Mouse (Mus musculus) heart, embryonic 12.5 days (tissue): Measurements from ENCODE around the gene Tada3. TPM values are rescaled to one million over a fixed set of nuclear protein-coding genes. Genes with fewer than 3 reads are reported as not detected.

Experiments used
- ATAC-seq: fragments of 200-750 bp; cut with Nextera tagmentation; 2 replicates; pipeline ENCODE4 v1.8.0; 2017; ENCODE audit warnings: moderate TSS enrichment, moderate library complexity; ENCODE audit not compliant: insufficient number of reproducible peaks, low FRiP score
- H3K27ac ChIP-seq: fragments of 300-500 bp; sonication (generic); 2 replicates; pipeline ENCODE4 v1.5.1; 2016; ENCODE audit warnings: mild to moderate bottlenecking, moderate library complexity; ENCODE audit not compliant: poor library complexity, severe bottlenecking
- H3K27me3 ChIP-seq: fragments of 300-500 bp; sonication (generic); replicated peaks from 2 replicates; pipeline ENCODE4 v1.6.1; 2016; ENCODE audit warnings: mild to moderate bottlenecking, moderate library complexity
- H3K36me3 ChIP-seq: fragments of 300-500 bp; sonication (generic); 2 replicates; pipeline ENCODE4 v1.6.1; 2016; ENCODE audit warnings: mild to moderate bottlenecking, moderate library complexity
- H3K4me1 ChIP-seq: fragments of 300-500 bp; sonication (generic); replicated peaks from 2 replicates; pipeline ENCODE4 v1.6.1; 2016; ENCODE audit warnings: mild to moderate bottlenecking
- H3K4me2 ChIP-seq: fragments of 300-500 bp; sonication (generic); 2 replicates; pipeline ENCODE4 v1.6.1; 2016; ENCODE audit warnings: mild to moderate bottlenecking, moderate library complexity
- H3K4me3 ChIP-seq: fragments of 300-500 bp; sonication (generic); 2 replicates; pipeline ENCODE4 v1.5.1; 2016; ENCODE audit warnings: mild to moderate bottlenecking
- H3K9ac ChIP-seq: fragments of 300-500 bp; sonication (generic); 2 replicates; pipeline ENCODE4 v1.6.1; 2016; ENCODE audit warnings: mild to moderate bottlenecking, moderate library complexity
- H3K9me3 ChIP-seq: fragments of 300-500 bp; sonication (generic); replicated peaks from 2 replicates; pipeline ENCODE4 v1.6.1; 2016; ENCODE audit warnings: mild to moderate bottlenecking, moderate library complexity
- WGBS: fragments of 180-500 bp; shearing (Covaris S2); methylation state at CpG from one replicate; pipeline ENCODE4 v1.1.7; 2016; 5-methylcytosine and 5-hydroxymethylcytosine counted together
- polyA plus RNA-seq: library from polyadenylated mRNA; unstranded; fragments of >200 nt; fragmentation: Nextera tagmentation; extraction: Ambion mirVana; gene quantifications from 2 replicates; pipeline ENCODE4 v1.2.1, GENCODE M21; 2016

Tada3 gene
- polyA plus RNA-seq, 1 experiment from 2014 or later = 40.1 TPM

- no peak overlapping the region for H3K27ac ChIP-seq
- H3K36me3 ChIP-seq = peaks cover 14% of the 10 kb centered on the region; the same call in 1 of the 2 replicates
- H3K9ac ChIP-seq = no peak overlapping the region
- H3K9me3 ChIP-seq = no peaks in the 10 kb centered on the region
- WGBS = 70% methylated on average over 12 of the region's 12 CpGs
- H3K27me3 ChIP-seq = no peaks in the 10 kb centered on the region
- no peak overlapping the region for H3K4me2 ChIP-seq
- H3K4me3 ChIP-seq = no peak overlapping the region
- no peaks in the 10 kb centered on the region for H3K4me1 ChIP-seq
- ATAC-seq = peak; percentile 13; the same call in 1 of the 2 replicates
These were observed 27.2 kb upstream of the Tada3 start for GRCm38 (mm10) chr6:113404649-113405448.

- ATAC-seq = no peak
- no peaks in the 10 kb centered on the region for H3K9me3 ChIP-seq
- WGBS = 85% methylated on average over 13 of the region's 13 CpGs
- no peak overlapping the region for H3K9ac ChIP-seq
- no peak overlapping the region for H3K4me2 ChIP-seq
- H3K27me3 ChIP-seq = no peaks in the 10 kb centered on the region
- H3K4me3 ChIP-seq = no peak overlapping the region
- no peak overlapping the region for H3K27ac ChIP-seq
- no peaks in the 10 kb centered on the region for H3K4me1 ChIP-seq
- H3K36me3 ChIP-seq = peaks cover 10% of the 10 kb centered on the region; the same call in 1 of the 2 replicates
These were observed 24.4 kb upstream of the Tada3 start for GRCm38 (mm10) chr6:113402094-113402493.

GRCm38 (mm10) chr6:113396270-113397030 is 18.8 kb upstream of the Tada3 start:
- Histone ChIP-seq H3K4me1 (peaks cover 19% of the 10 kb centered on the region), H3K4me3 (no peak overlapping the region), H3K9me3 (no peaks in the 10 kb centered on the region), H3K27ac (no peak overlapping the region), H3K4me2 (no peak overlapping the region), H3K27me3 (no peaks in the 10 kb centered on the region), H3K9ac (no peak overlapping the region), H3K36me3 (peaks cover 15% of the 10 kb centered on the region)
- ATAC-seq = no peak
- 80% methylated on average over 10 of the region's 10 CpGs for WGBS

- Histone ChIP-seq H3K9me3 (no peaks in the 10 kb centered on the region), H3K4me3 (no peak overlapping the region), H3K4me1 (peaks cover 19% of the 10 kb centered on the region), H3K4me2 (no peak overlapping the region), H3K27me3 (no peaks in the 10 kb centered on the region), H3K27ac (no peak overlapping the region), H3K9ac (no peak overlapping the region), H3K36me3 (peaks cover 14% of the 10 kb centered on the region)
- no peak for ATAC-seq
- WGBS = 88% methylated on average over 6 of the region's 6 CpGs
These were observed 17.8 kb upstream of the Tada3 start for GRCm38 (mm10) chr6:113395501-113395900.

GRCm38 (mm10) chr6:113394811-113395210 is 17.1 kb upstream of the Tada3 start:
- 92% methylated on average over 11 of the region's 11 CpGs for WGBS
- Histone ChIP-seq H3K4me1 (peaks cover 19% of the 10 kb centered on the region), H3K27me3 (no peaks in the 10 kb centered on the region), H3K4me2 (no peak overlapping the region), H3K9me3 (no peaks in the 10 kb centered on the region), H3K36me3 (peaks cover 21% of the 10 kb centered on the region), H3K4me3 (no peak overlapping the region), H3K9ac (no peak overlapping the region), H3K27ac (no peak overlapping the region)
- ATAC-seq = no peak

GRCm38 (mm10) chr6:113393951-113394350 is 16.3 kb upstream of the Tada3 start:
- WGBS = 82% methylated on average over 6 of the region's 6 CpGs
- Histone ChIP-seq H3K4me1 (peaks cover 19% of the 10 kb centered on the region), H3K4me2 (no peak overlapping the region), H3K36me3 (peaks cover 29% of the 10 kb centered on the region), H3K27ac (no peak overlapping the region), H3K9ac (no peak overlapping the region), H3K9me3 (no peaks in the 10 kb centered on the region), H3K4me3 (no peak overlapping the region), H3K27me3 (no peaks in the 10 kb centered on the region)
- ATAC-seq = no peak

- Histone ChIP-seq H3K4me1 (peaks cover 19% of the 10 kb centered on the region), H3K27ac (peak overlapping the region; percentile 43; the same call in 1 of the 2 replicates), H3K9ac (peak overlapping the region; percentile 72), H3K4me3 (peak overlapping the region; percentile 54), H3K27me3 (no peaks in the 10 kb centered on the region), H3K4me2 (peak overlapping the region; percentile 89), H3K9me3 (no peaks in the 10 kb centered on the region), H3K36me3 (peaks cover 44% of the 10 kb centered on the region)
- ATAC-seq = peak; percentile 69
- WGBS = 2% methylated on average over 51 of the region's 51 CpGs
These were observed 14.8 kb upstream of the Tada3 start for GRCm38 (mm10) chr6:113392387-113393071.

GRCm38 (mm10) chr6:113392015-113392386 is 14.3 kb upstream of the Tada3 start:
- 0 out of 2 replicates have a peak overlapping the region, but pooled peaks have one; percentile 43 for H3K27ac ChIP-seq
- H3K4me3 ChIP-seq = peak overlapping the region; percentile 54
- peak overlapping the region; percentile 89 for H3K4me2 ChIP-seq
- no peak for ATAC-seq
- peaks cover 49% of the 10 kb centered on the region for H3K36me3 ChIP-seq
- H3K9me3 ChIP-seq = no peaks in the 10 kb centered on the region
- peak overlapping the region; percentile 72 for H3K9ac ChIP-seq
- H3K27me3 ChIP-seq = no peaks in the 10 kb centered on the region
- peaks cover 19% of the 10 kb centered on the region for H3K4me1 ChIP-seq
- 16% methylated on average over 10 of the region's 10 CpGs for WGBS

GRCm38 (mm10) chr6:113390715-113391114 is 13.0 kb upstream of the Tada3 start:
- H3K27me3 ChIP-seq = no peaks in the 10 kb centered on the region
- H3K4me2 ChIP-seq = no peak overlapping the region
- H3K4me1 ChIP-seq = peaks cover 19% of the 10 kb centered on the region
- no peak for ATAC-seq
- peaks cover 60% of the 10 kb centered on the region for H3K36me3 ChIP-seq
- H3K27ac ChIP-seq = no peak overlapping the region
- H3K9me3 ChIP-seq = no peaks in the 10 kb centered on the region
- no peak overlapping the region for H3K4me3 ChIP-seq
- no peak overlapping the region for H3K9ac ChIP-seq
- WGBS = 93% methylated on average over 3 of the region's 3 CpGs

GRCm38 (mm10) chr6:113388960-113389359 is 11.3 kb upstream of the Tada3 start, which contains the start of gene Ttll3:
TSS of gene Ttll3 (plus strand) at chr6:113389260.
- Histone ChIP-seq H3K9me3 (no peaks in the 10 kb centered on the region), H3K27me3 (no peaks in the 10 kb centered on the region), H3K4me1 (peaks cover 21% of the 10 kb centered on the region), H3K9ac (no peak within 1 kb of the TSS), H3K36me3 (peaks cover 69% of the 10 kb centered on the region), H3K4me3 (no peak within 1 kb of the TSS), H3K27ac (no peak within 1 kb of the TSS), H3K4me2 (no peak within 1 kb of the TSS)
- WGBS = 77% methylated on average over 8 of the region's 8 CpGs
- no peak for ATAC-seq

GRCm38 (mm10) chr6:113386025-113386424 is 8.3 kb upstream of the Tada3 start:
- Histone ChIP-seq H3K4me2 (no peak overlapping the region), H3K4me1 (0 out of 2 replicates have a peak, but pooled peaks cover 2% of the 10 kb centered on the region), H3K9me3 (no peaks in the 10 kb centered on the region), H3K27me3 (no peaks in the 10 kb centered on the region), H3K4me3 (no peak overlapping the region), H3K27ac (no peak overlapping the region), H3K36me3 (peaks cover 95% of the 10 kb centered on the region), H3K9ac (no peak overlapping the region)
- WGBS = 85% methylated on average over 3 of the region's 3 CpGs
- no peak for ATAC-seq
